Mouse (Mus musculus) midbrain, postnatal 0 days (tissue): ENCODE measurements around the gene Slc25a42. TPM values are rescaled to one million over a fixed set of nuclear protein-coding genes. Genes with fewer than 3 reads are reported as not detected.
A peak's percentile ranks its signal among the peaks of the same experiment; 100 is the strongest.

Experiments
- ATAC-seq: fragments of 200-750 bp; cut with Nextera tagmentation; 2 replicates; pipeline ENCODE4 v1.8.0; 2017; ENCODE audit warnings: moderate number of reproducible peaks, mild to moderate bottlenecking, moderate TSS enrichment, moderate library complexity; ENCODE audit not compliant: low FRiP score
- DNase-seq: peaks from one replicate; pipeline ENCODE4 v3.0.0-alpha.2; 2015; ENCODE audit warnings: low spot score
- H3K27ac ChIP-seq: fragments of 300-500 bp; sonication (generic); 2 replicates; pipeline ENCODE4 v1.5.1; 2014; ENCODE audit warnings: low read depth, mild to moderate bottlenecking, low read length, mixed read lengths
- H3K27me3 ChIP-seq: fragments of 300-500 bp; sonication (generic); 2 replicates; pipeline ENCODE4 v1.6.1; 2014; ENCODE audit warnings: low read length, control low read depth, mixed read lengths; ENCODE audit not compliant: insufficient read depth
- H3K36me3 ChIP-seq: fragments of 300-500 bp; sonication (generic); 2 replicates; pipeline ENCODE4 v1.6.1; 2014; ENCODE audit warnings: low read length, control low read depth, mixed read lengths; ENCODE audit not compliant: insufficient read depth
- H3K4me1 ChIP-seq: fragments of 300-500 bp; sonication (generic); 2 replicates; pipeline ENCODE4 v1.6.1; 2014; ENCODE audit warnings: mild to moderate bottlenecking, control low read depth, antibody characterized with exemption, low read length, mixed read lengths; ENCODE audit not compliant: insufficient read depth
- H3K4me2 ChIP-seq: fragments of 300-500 bp; sonication (generic); 2 replicates; pipeline ENCODE4 v1.6.1; 2014; ENCODE audit warnings: low read depth, mild to moderate bottlenecking, low read length, mixed read lengths; ENCODE audit not compliant: poor library complexity, severe bottlenecking
- H3K4me3 ChIP-seq: fragments of 300-500 bp; sonication (generic); 2 replicates; pipeline ENCODE4 v1.5.1; 2014; ENCODE audit warnings: low read depth, mild to moderate bottlenecking, low read length, moderate library complexity
- H3K9ac ChIP-seq: fragments of 300-500 bp; sonication (generic); replicated peaks from 2 replicates; pipeline ENCODE4 v1.6.1; 2014; ENCODE audit warnings: mild to moderate bottlenecking, low read length, moderate library complexity, mixed read lengths; ENCODE audit not compliant: poor library complexity, severe bottlenecking
- H3K9me3 ChIP-seq: fragments of 300-500 bp; sonication (generic); 2 replicates; pipeline ENCODE4 v1.6.1; 2016; ENCODE audit warnings: low read length, control low read depth
- CTCF ChIP-seq: IDR thresholded peaks from 2 replicates; pipeline ENCODE4 v1.5.1; 2016; ENCODE audit warnings: antibody characterized with exemption, mild to moderate bottlenecking
- WGBS: fragments of 180-500 bp; shearing (Covaris S2); extraction: QIAGEN DNeasy Blood & Tissue Kit; methylation state at CpG from one replicate; pipeline ENCODE4 v1.1.7; 2014; 5-methylcytosine and 5-hydroxymethylcytosine counted together
- polyA plus RNA-seq: library from polyadenylated mRNA; unstranded; fragments of >200 nt; fragmentation: Nextera tagmentation; extraction: Ambion mirVana; gene quantifications from 2 replicates; pipeline ENCODE4 v1.2.1, GENCODE M21; 2015
- total RNA-seq: library from RNA; depleted of rRNA; stranded (reverse); fragments of >200 nt; gene quantifications from 2 replicates; pipeline ENCODE4 v1.2.3, GENCODE M21; 2014; rRNA removed

Slc25a42 gene
- total and polyA plus RNA-seq, 2 experiments from 2014 or later: 9.3 to 15.1 TPM

GRCm38 (mm10) chr8:70139026-70139857 lies 72.9 kb downstream of the Slc25a42 start, which contains the start of the genes Rfxank, Borcs8 and Mef2b:
Gene Rfxank, minus strand, starts transcription at chr8:70139154.
Gene Borcs8, plus strand, starts transcription at chr8:70139499.
Gene Mef2b, plus strand, starts transcription at chr8:70139711.
- Histone ChIP-seq H3K4me3 (peak within 1 kb of the TSS; percentile 58), H3K9ac (peak within 1 kb of the TSS; percentile 73), H3K27me3 (no peaks in the 10 kb centered on the region), H3K36me3 (peaks cover 31% of the 10 kb centered on the region), H3K4me1 (peaks cover 7% of the 10 kb centered on the region), H3K4me2 (peak within 1 kb of the TSS; percentile 77), H3K27ac (peak within 1 kb of the TSS; percentile 83), H3K9me3 (no peaks in the 10 kb centered on the region)
- under 1% methylated on average over 46 of the region's 46 CpGs for WGBS
- ATAC-seq: peak; percentile 97
- peak; percentile 11; the same call in 1 of the 2 replicates for TF ChIP-seq CTCF
- DNase-seq: peak; percentile 100

- Histone ChIP-seq H3K4me2 (peak overlapping the region; percentile 77), H3K4me1 (peaks cover 7% of the 10 kb centered on the region), H3K9me3 (no peaks in the 10 kb centered on the region), H3K27ac (no peak overlapping the region), H3K27me3 (no peaks in the 10 kb centered on the region), H3K9ac (0 out of 2 replicates have a peak overlapping the region, but pooled peaks have one; percentile 9), H3K36me3 (peaks cover 33% of the 10 kb centered on the region), H3K4me3 (no peak overlapping the region)
- TF ChIP-seq CTCF: no peak
- 76% methylated on average over 4 of the region's 4 CpGs for WGBS
- ATAC-seq (no peak), DNase-seq (no peak)
Observed at GRCm38 (mm10) chr8:70137890-70138289, 74.2 kb downstream of the Slc25a42 start.

DNA sequence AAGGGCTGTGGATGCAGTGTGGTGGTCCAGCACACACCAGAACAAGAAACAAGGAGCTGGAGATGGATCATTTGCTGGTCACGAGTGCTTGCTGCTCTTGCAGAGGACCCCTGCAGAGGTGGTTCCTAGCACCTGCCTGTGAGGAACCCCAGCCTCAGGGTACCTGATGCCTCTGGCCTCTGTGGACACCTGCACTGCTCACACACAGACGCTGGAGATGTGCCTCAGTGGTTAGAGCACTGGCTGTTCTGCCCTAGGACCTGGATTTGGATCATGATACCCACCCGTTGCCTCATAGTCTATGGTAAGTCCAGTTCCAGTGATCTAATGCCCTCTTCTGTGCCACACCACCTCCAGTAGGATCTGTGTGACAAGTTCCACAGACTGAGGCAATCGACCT lies 75.5 kb downstream of the Slc25a42 start:
- DNase-seq (no peak), ATAC-seq (no peak)
- no peak overlapping the region for H3K4me2 ChIP-seq
- no peaks in the 10 kb centered on the region for H3K27me3 ChIP-seq
- peaks cover 26% of the 10 kb centered on the region for H3K36me3 ChIP-seq
- no peak overlapping the region for H3K4me3 ChIP-seq
- H3K27ac ChIP-seq: no peak overlapping the region
- 86% methylated on average over 4 of the region's 4 CpGs for WGBS
- H3K9ac ChIP-seq: no peak overlapping the region
- H3K9me3 ChIP-seq: no peaks in the 10 kb centered on the region
- no peak for TF ChIP-seq CTCF
- peaks cover 7% of the 10 kb centered on the region for H3K4me1 ChIP-seq

DNA sequence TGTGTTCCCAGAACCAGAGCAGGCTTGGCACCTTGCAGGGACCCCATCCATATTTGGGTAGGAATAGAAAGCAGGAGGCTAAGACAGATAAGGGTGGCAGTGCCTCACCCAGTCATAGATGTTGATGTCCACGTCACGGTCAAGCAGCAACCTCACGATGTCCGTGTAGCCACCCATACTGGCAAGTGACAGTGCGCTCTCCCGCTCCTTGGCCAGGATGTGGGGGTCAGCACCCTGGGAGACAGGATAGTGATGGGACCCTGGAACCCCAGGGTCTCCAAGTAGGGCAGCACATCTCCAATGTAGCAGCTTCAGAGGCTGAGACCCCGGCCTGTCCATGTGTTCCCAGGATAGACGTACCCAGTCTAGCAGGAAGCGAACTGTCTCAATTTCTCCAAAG lies 77.2 kb downstream of the Slc25a42 start:
- Histone ChIP-seq H3K4me2 (no peak overlapping the region), H3K9me3 (no peaks in the 10 kb centered on the region), H3K27ac (no peak overlapping the region), H3K27me3 (no peaks in the 10 kb centered on the region), H3K4me3 (no peak overlapping the region), H3K9ac (no peak overlapping the region), H3K36me3 (peaks cover 26% of the 10 kb centered on the region), H3K4me1 (no peaks in the 10 kb centered on the region; the same call in 1 of the 2 replicates)
- TF ChIP-seq CTCF: no peak
- ATAC-seq (no peak), DNase-seq (no peak)
- 93% methylated on average over 9 of the region's 9 CpGs for WGBS

Other genes with a start within 250 kb of the Slc25a42 start
- gene Gatad2a, start 215.9 kb downstream of the Slc25a42 start, total RNA-seq: 24.4 and 30.1 TPM in 2 replicates
- 17.2 and 19.3 TPM in 2 replicates for gene Gatad2a, start 215.9 kb downstream of the Slc25a42 start, polyA plus RNA-seq
- gene Mau2, start 169.6 kb downstream of the Slc25a42 start, total RNA-seq: 130 and 148 TPM in 2 replicates
- 54.3 and 56.6 TPM in 2 replicates for gene Mau2, start 169.6 kb downstream of the Slc25a42 start, polyA plus RNA-seq
- 18.6 and 19.9 TPM in 2 replicates for gene Sugp1, start 169.5 kb downstream of the Slc25a42 start, total RNA-seq
- 48.7 and 48.9 TPM in 2 replicates for gene Sugp1, start 169.5 kb downstream of the Slc25a42 start, polyA plus RNA-seq
- 1.6 TPM in 1 of 2 replicates, not detected in the other for gene Tm6sf2, start 139.4 kb downstream of the Slc25a42 start, total RNA-seq
- gene Tm6sf2, start 139.4 kb downstream of the Slc25a42 start, polyA plus RNA-seq: 0.22 and 0.35 TPM in 2 replicates
- gene Hapln4, start 128.8 kb downstream of the Slc25a42 start, total RNA-seq: 0.99 and 1.3 TPM in 2 replicates
- 1.6 and 1.7 TPM in 2 replicates for gene Hapln4, start 128.8 kb downstream of the Slc25a42 start, polyA plus RNA-seq
- gene Ncan, start 91.4 kb downstream of the Slc25a42 start, total RNA-seq: 440 and 447 TPM in 2 replicates
- 202 and 210 TPM in 2 replicates for gene Ncan, start 91.4 kb downstream of the Slc25a42 start, polyA plus RNA-seq
- gene Nr2c2ap, start 81.0 kb downstream of the Slc25a42 start, total RNA-seq: 5.4 and 7.7 TPM in 2 replicates
- gene Nr2c2ap, start 81.0 kb downstream of the Slc25a42 start, polyA plus RNA-seq: 42.1 and 44.1 TPM in 2 replicates
- gene Rfxank, start 73.2 kb downstream of the Slc25a42 start, total RNA-seq: 9.8 and 12.3 TPM in 2 replicates
- 7.4 and 9.3 TPM in 2 replicates for gene Rfxank, start 73.2 kb downstream of the Slc25a42 start, polyA plus RNA-seq
- gene Borcs8, start 72.8 kb downstream of the Slc25a42 start, total RNA-seq: 91.1 and 98.3 TPM in 2 replicates
- 49.8 and 58.6 TPM in 2 replicates for gene Borcs8, start 72.8 kb downstream of the Slc25a42 start, polyA plus RNA-seq
- gene Mef2b, start 72.6 kb downstream of the Slc25a42 start, total RNA-seq: 0.55 and 1.1 TPM in 2 replicates
- gene Mef2b, start 72.6 kb downstream of the Slc25a42 start, polyA plus RNA-seq: 1.5 TPM in 2 replicates
- 52.4 and 64.8 TPM in 2 replicates for gene Tmem161a, start 39.9 kb downstream of the Slc25a42 start, total RNA-seq
- gene Tmem161a, start 39.9 kb downstream of the Slc25a42 start, polyA plus RNA-seq: 49.5 and 51.6 TPM in 2 replicates
- gene Sugp2, start 21.9 kb upstream of the Slc25a42 start, total RNA-seq: 139 and 150 TPM in 2 replicates
- 71.7 and 75.7 TPM in 2 replicates for gene Sugp2, start 21.9 kb upstream of the Slc25a42 start, polyA plus RNA-seq
- 112 and 119 TPM in 2 replicates for gene Armc6, start 22.2 kb upstream of the Slc25a42 start, total RNA-seq
- gene Armc6, start 22.2 kb upstream of the Slc25a42 start, polyA plus RNA-seq: 116 and 121 TPM in 2 replicates
- gene Homer3, start 70.5 kb upstream of the Slc25a42 start, total RNA-seq: 36.4 and 49.7 TPM in 2 replicates
- 13.8 and 18.3 TPM in 2 replicates for gene Homer3, start 70.5 kb upstream of the Slc25a42 start, polyA plus RNA-seq
- gene Ddx49, start 90.2 kb upstream of the Slc25a42 start, total RNA-seq: 43.6 and 46.3 TPM in 2 replicates
- gene Ddx49, start 90.2 kb upstream of the Slc25a42 start, polyA plus RNA-seq: 41.2 and 47.0 TPM in 2 replicates
- gene Cope, start 90.2 kb upstream of the Slc25a42 start, total RNA-seq: 97.1 and 106 TPM in 2 replicates
- 264 and 291 TPM in 2 replicates for gene Cope, start 90.2 kb upstream of the Slc25a42 start, polyA plus RNA-seq
- 65.1 and 86.5 TPM in 2 replicates for gene Cers1, start 103.5 kb upstream of the Slc25a42 start, total RNA-seq
- gene Cers1, start 103.5 kb upstream of the Slc25a42 start, polyA plus RNA-seq: 47.9 and 51.3 TPM in 2 replicates
- not detected in 2 replicates for gene Gdf1, start 117.5 kb upstream of the Slc25a42 start, total RNA-seq
- gene Gdf1, start 117.5 kb upstream of the Slc25a42 start, polyA plus RNA-seq: 4.8 and 5.3 TPM in 2 replicates
- 39.6 and 45.4 TPM in 2 replicates for gene Upf1, start 141.0 kb upstream of the Slc25a42 start, total RNA-seq
- gene Upf1, start 141.0 kb upstream of the Slc25a42 start, polyA plus RNA-seq: 9.1 and 9.7 TPM in 2 replicates
- gene Comp, start 161.3 kb upstream of the Slc25a42 start, total RNA-seq: 0.19 and 0.49 TPM in 2 replicates
- gene Comp, start 161.3 kb upstream of the Slc25a42 start, polyA plus RNA-seq: 0.38 and 0.77 TPM in 2 replicates
- 56.3 and 57.4 TPM in 2 replicates for gene Crtc1, start 227.3 kb upstream of the Slc25a42 start, total RNA-seq
- gene Crtc1, start 227.3 kb upstream of the Slc25a42 start, polyA plus RNA-seq: 46.5 and 47.8 TPM in 2 replicates